Mouse (Mus musculus) liver, postnatal 0 days (tissue): ENCODE measurements around the gene Rbbp8nl.

ENCODE experiments used
- CTCF ChIP-seq: sonication (generic); IDR thresholded peaks from 2 replicates; pipeline ENCODE4 v1.5.1; 2016; ENCODE audit warnings: antibody characterized with exemption, low read depth
- EP300 ChIP-seq: IDR thresholded peaks from 2 replicates; pipeline ENCODE4 v1.6.1; 2016; ENCODE audit warnings: antibody characterized with exemption, low read depth, mild to moderate bottlenecking

DNA sequence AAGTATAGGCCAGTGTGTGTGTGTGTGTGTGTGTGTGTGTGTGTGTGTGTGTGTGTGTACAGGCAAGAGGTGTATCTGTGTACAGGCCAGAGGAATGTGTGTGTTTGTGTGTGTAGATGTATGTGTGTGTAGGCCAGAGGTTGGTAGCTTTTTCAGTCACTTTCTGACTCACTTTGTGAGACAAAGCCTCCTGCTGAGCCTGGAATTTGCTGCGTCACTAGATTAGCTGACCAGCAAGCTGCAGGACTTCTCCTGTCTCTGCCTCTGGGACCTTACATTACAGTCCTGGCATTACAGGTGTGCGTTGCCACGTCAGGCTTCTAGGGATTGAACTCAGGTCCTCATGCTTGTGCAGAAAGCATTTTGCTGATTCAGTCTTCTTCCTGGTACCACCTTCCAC lies 37.8 kb downstream of the Rbbp8nl start:
- no peak for TF ChIP-seq EP300
- no peak for TF ChIP-seq CTCF
